Mouse (Mus musculus): ENCODE data around the gene Hoxd3. TPM values are rescaled to one million over a fixed set of nuclear protein-coding genes. Genes with fewer than 3 reads are reported as not detected.

The Hoxd3 gene
- polyA plus RNA-seq, 1 experiment from 2014 or later: not detected

GRCm38 (mm10) chr2:74731055-74731454 is 19.3 kb downstream of the Hoxd3 start:
- no peak for ATAC-seq (ENCODE audit: low FRiP score, low read depth)
- Histone ChIP-seq H3K9ac (replicated peaks) (no peak overlapping the region), H3K4me2 (replicated peaks) (no peak overlapping the region), H3K27ac (replicated peaks) (no peak overlapping the region), H3K36me3 (no peaks in the 10 kb centered on the region), H3K9me3 (no peaks in the 10 kb centered on the region), H3K4me1 (peaks cover 11% of the 10 kb centered on the region), H3K4me3 (no peak overlapping the region), H3K27me3 (peaks cover 99% of the 10 kb centered on the region)

GRCm38 (mm10) chr2:74731799-74732512 is 20.2 kb downstream of the Hoxd3 start:
- Histone ChIP-seq H3K4me3 (no peak overlapping the region), H3K4me1 (peaks cover 13% of the 10 kb centered on the region), H3K36me3 (no peaks in the 10 kb centered on the region), H3K9ac (replicated peaks) (no peak overlapping the region), H3K27me3 (peaks cover 99% of the 10 kb centered on the region), H3K9me3 (no peaks in the 10 kb centered on the region), H3K27ac (replicated peaks) (no peak overlapping the region), H3K4me2 (replicated peaks) (no peak overlapping the region)
- ATAC-seq (ENCODE audit: low FRiP score, low read depth): no peak
- WGBS: 1% methylated on average over 9 of the region's 9 CpGs

- Histone ChIP-seq H3K9ac (replicated peaks) (no peak overlapping the region), H3K27me3 (peaks cover 99% of the 10 kb centered on the region), H3K4me2 (replicated peaks) (no peak overlapping the region), H3K9me3 (no peaks in the 10 kb centered on the region), H3K4me3 (no peak overlapping the region), H3K27ac (replicated peaks) (no peak overlapping the region), H3K4me1 (peaks cover 8% of the 10 kb centered on the region), H3K36me3 (no peaks in the 10 kb centered on the region)
- ATAC-seq (ENCODE audit: low FRiP score, low read depth): no peak
- 1% methylated on average over 52 of the region's 52 CpGs for WGBS
These were observed 21.0 kb downstream of the Hoxd3 start for GRCm38 (mm10) chr2:74732513-74733316.

GRCm38 (mm10) chr2:74733317-74733661 is 21.6 kb downstream of the Hoxd3 start:
- H3K4me1 ChIP-seq: peaks cover 8% of the 10 kb centered on the region
- ATAC-seq (ENCODE audit: low FRiP score, low read depth): no peak
- peaks cover 99% of the 10 kb centered on the region for H3K27me3 ChIP-seq
- H3K4me3 ChIP-seq: no peak overlapping the region
- H3K9ac ChIP-seq (replicated peaks): no peak overlapping the region
- H3K36me3 ChIP-seq: no peaks in the 10 kb centered on the region
- H3K9me3 ChIP-seq: no peaks in the 10 kb centered on the region
- H3K27ac ChIP-seq (replicated peaks): no peak overlapping the region
- WGBS: 0% methylated on average over 16 of the region's 16 CpGs
- H3K4me2 ChIP-seq (replicated peaks): no peak overlapping the region

- H3K27me3 ChIP-seq: peaks cover 99% of the 10 kb centered on the region
- H3K4me3 ChIP-seq: no peak overlapping the region
- no peak for ATAC-seq (ENCODE audit: low FRiP score, low read depth)
- no peak overlapping the region for H3K9ac ChIP-seq (replicated peaks)
- H3K4me2 ChIP-seq (replicated peaks): no peak overlapping the region
- H3K27ac ChIP-seq (replicated peaks): no peak overlapping the region
- peaks cover 8% of the 10 kb centered on the region for H3K4me1 ChIP-seq
- no peaks in the 10 kb centered on the region for H3K9me3 ChIP-seq
- H3K36me3 ChIP-seq: no peaks in the 10 kb centered on the region
- WGBS: 0% methylated on average over 6 of the region's 6 CpGs
These were observed 22.0 kb downstream of the Hoxd3 start for GRCm38 (mm10) chr2:74733765-74734164.

GRCm38 (mm10) chr2:74734451-74734850 is 22.7 kb downstream of the Hoxd3 start:
- Histone ChIP-seq H3K27ac (replicated peaks) (no peak overlapping the region), H3K4me3 (no peak overlapping the region), H3K4me2 (replicated peaks) (no peak overlapping the region), H3K9ac (replicated peaks) (no peak overlapping the region), H3K36me3 (no peaks in the 10 kb centered on the region), H3K9me3 (no peaks in the 10 kb centered on the region), H3K27me3 (peaks cover 99% of the 10 kb centered on the region), H3K4me1 (peaks cover 8% of the 10 kb centered on the region)
- WGBS: under 1% methylated on average over 13 of the region's 13 CpGs
- ATAC-seq (ENCODE audit: low FRiP score, low read depth): no peak

GRCm38 (mm10) chr2:74734996-74735811 is 23.5 kb downstream of the Hoxd3 start:
- ATAC-seq (ENCODE audit: low FRiP score, low read depth): no peak
- H3K27ac ChIP-seq (replicated peaks): no peak overlapping the region
- H3K4me3 ChIP-seq: no peak overlapping the region
- no peaks in the 10 kb centered on the region for H3K9me3 ChIP-seq
- peaks cover 100% of the 10 kb centered on the region for H3K27me3 ChIP-seq
- no peak overlapping the region for H3K9ac ChIP-seq (replicated peaks)
- no peaks in the 10 kb centered on the region for H3K36me3 ChIP-seq
- WGBS: under 1% methylated on average over 27 of the region's 27 CpGs
- no peak overlapping the region for H3K4me2 ChIP-seq (replicated peaks)
- peaks cover 8% of the 10 kb centered on the region for H3K4me1 ChIP-seq

- Histone ChIP-seq H3K9me3 (no peaks in the 10 kb centered on the region), H3K4me3 (0 out of 2 replicates have a peak overlapping the region, but pooled peaks have one; percentile 13), H3K4me1 (peaks cover 8% of the 10 kb centered on the region), H3K9ac (replicated peaks) (no peak overlapping the region), H3K27ac (replicated peaks) (no peak overlapping the region), H3K27me3 (peaks cover 100% of the 10 kb centered on the region), H3K4me2 (replicated peaks) (0 out of 2 replicates have a peak overlapping the region, but pooled peaks have one; percentile 17), H3K36me3 (no peaks in the 10 kb centered on the region)
- ATAC-seq (ENCODE audit: low FRiP score, low read depth): no peak
- WGBS: under 1% methylated on average over 39 of the region's 42 CpGs
These were observed 24.3 kb downstream of the Hoxd3 start for GRCm38 (mm10) chr2:74735851-74736687.

GRCm38 (mm10) chr2:74736688-74737577 is 25.2 kb downstream of the Hoxd3 start:
- no peak overlapping the region for H3K4me3 ChIP-seq
- no peaks in the 10 kb centered on the region for H3K9me3 ChIP-seq
- 1% methylated on average over 15 of the region's 15 CpGs for WGBS
- H3K27me3 ChIP-seq: peaks cover 100% of the 10 kb centered on the region
- H3K36me3 ChIP-seq: no peaks in the 10 kb centered on the region
- no peak for ATAC-seq (ENCODE audit: low FRiP score, low read depth)
- H3K4me1 ChIP-seq: peaks cover 8% of the 10 kb centered on the region
- no peak overlapping the region for H3K4me2 ChIP-seq (replicated peaks)
- H3K27ac ChIP-seq (replicated peaks): no peak overlapping the region
- no peak overlapping the region for H3K9ac ChIP-seq (replicated peaks)

GRCm38 (mm10) chr2:74737578-74738070 is 25.9 kb downstream of the Hoxd3 start:
- no peak for ATAC-seq (ENCODE audit: low FRiP score, low read depth)
- Histone ChIP-seq H3K27me3 (peaks cover 99% of the 10 kb centered on the region), H3K4me1 (peaks cover 6% of the 10 kb centered on the region), H3K27ac (replicated peaks) (no peak overlapping the region), H3K36me3 (no peaks in the 10 kb centered on the region), H3K4me2 (replicated peaks) (no peak overlapping the region), H3K9me3 (no peaks in the 10 kb centered on the region), H3K4me3 (no peak overlapping the region), H3K9ac (replicated peaks) (no peak overlapping the region)
- 4% methylated on average over 7 of the region's 7 CpGs for WGBS

Measured in midbrain, embryonic 12.5 days (tissue).